Mouse (Mus musculus) A20 (cell line): ENCODE results near the gene Mpdu1.

ENCODE experiments used
- DNase-seq: peaks from one replicate; pipeline ENCODE4 v3.0.0-alpha.2; 2011; ENCODE audit warnings: low read depth, low spot score

Mpdu1 gene

DNA sequence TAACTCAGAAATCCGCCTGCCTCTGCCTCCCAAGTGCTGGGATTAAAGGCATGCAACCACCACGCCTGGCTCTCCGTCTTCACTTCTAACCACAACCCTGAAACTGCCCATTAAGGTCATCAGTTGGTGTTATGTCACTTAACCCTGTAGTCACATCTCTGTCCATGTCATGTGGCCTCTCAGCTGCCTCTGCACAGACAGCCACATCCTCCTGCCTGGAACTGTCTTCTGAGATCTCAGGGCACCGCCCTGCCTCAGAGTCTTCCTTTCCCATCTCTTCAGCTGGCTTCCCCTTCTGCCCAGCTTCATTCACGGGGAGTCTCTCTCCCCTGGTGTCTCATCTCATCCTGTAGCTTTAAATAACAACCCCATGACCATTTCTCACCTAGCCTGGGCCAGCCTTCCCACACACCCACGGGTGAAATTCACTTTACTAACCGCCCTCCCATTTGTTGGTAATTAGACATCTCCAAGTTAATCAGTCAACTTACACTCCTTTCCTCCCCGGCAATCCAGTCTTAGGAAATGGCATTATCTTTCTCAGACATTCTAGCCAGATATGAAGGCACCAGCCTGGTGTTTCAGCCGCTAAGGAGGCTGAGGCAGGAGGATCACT lies 29.9 kb upstream of the Mpdu1 start:
- no peak for DNase-seq

DNA sequence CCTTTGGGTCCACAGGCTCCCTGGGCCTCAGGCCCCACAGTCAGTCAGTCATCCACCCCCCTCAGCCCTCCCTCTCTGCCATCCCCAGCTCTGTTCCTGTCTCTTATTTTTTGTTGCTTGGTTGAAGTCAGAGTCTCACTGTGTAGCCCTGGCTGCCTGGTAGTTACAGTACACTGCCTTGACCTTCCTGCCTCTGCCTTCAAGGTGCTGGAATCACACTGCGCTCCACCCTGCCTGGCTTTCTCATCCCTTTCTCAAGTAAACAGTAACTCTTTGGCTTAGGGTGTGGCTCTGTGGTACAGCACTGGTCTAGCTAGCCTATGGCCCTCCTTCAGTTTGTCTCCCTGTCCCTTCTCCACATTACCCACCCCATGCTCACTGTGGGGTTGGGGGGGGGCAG lies 27.4 kb upstream of the Mpdu1 start:
- no peak for DNase-seq

DNA sequence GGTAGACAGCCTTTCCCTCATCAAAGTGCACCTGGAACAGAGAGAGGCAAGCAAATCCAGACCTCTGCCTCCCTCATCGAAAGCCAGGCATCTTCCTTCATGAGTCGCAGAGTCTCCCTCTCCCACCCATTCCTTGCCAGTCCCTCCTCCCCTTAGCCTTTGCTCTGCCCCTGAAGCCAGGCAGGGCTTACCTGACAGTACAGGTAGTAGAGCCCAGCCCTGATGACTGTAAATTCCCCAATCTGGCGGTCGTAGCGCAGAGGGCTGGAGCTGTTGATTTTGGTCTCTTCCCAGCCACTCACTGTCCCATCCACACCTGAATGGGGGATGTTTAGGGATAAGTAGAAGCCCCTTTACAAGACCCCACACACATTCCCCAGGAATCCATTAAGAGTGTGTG lies 24.6 kb upstream of the Mpdu1 start:
- DNase-seq: no peak

DNA sequence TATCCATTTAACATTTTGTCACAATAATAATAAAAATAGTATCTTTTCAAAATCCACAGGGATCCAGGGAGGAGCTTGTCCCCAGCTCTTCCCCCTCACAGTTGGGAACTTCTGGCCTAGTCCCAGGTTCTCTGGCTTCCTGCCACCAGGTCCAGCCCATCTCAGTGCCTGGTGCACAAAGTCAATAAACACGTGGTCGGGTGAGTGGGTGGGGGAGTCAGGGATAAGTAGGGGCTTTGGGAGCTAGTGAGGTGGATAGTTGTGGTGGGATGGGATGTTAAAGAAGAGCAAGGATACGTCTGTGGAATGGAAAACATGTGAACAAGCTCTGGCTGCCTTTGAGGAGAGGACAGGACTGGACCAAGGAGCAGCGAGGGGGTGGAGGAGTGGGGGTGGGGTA lies 23.9 kb upstream of the Mpdu1 start:
- no peak for DNase-seq

DNA sequence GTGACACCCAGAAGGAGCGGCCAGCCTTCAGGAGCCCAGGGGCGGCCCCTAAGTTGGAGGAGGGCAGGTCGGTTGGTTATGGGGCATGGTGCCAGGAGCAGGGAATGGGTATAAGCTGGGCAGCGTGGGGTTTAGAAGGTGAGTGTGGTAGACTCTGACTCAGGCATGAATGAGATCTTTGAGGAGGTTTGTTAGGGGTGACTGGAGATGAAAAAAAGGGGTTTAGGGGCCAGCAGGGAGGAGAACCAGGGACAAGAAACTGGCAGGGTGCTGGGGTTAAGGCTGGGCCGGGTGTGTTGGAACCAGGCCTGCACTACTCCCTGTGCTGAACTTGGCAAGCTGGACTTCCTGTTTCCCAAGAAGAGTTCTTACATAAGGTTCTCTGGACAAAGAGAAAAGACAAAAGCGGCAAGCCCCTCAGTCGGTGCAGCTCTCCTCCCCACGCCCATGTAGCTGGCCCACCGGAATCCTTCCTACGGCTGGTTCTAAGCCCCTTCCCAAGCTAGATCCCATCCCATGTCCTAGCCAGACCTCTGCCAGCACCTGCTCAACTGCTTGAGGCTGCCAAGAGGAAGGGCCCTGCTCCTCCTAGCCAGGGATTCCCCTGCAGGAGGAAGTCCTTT lies 23.2 kb upstream of the Mpdu1 start, which contains the start of gene Tnfsf13:
Gene Tnfsf13, minus strand, starts transcription at position 259 of the 623 bp plus-strand sequence.
- no peak for DNase-seq

DNA sequence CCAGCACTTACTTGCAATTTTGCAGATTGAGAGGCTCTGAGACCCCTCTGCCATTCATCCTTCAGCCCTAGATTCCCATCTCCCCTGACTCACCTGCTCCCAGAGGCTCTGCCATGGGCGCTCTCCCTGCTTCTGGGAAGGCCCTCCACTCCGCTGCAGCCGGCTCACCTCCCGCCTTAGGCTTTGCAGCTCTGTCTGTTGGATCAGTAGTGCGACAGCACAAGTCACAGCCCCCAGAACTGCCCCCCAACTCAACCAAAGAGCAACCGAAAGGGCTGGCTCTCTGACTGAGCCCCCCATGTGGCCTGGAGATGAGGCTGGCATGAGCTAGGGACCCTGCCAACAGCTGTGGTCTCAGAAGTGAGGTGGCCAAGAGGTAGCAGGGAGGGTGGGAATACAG lies 22.5 kb upstream of the Mpdu1 start:
- no peak for DNase-seq

DNA sequence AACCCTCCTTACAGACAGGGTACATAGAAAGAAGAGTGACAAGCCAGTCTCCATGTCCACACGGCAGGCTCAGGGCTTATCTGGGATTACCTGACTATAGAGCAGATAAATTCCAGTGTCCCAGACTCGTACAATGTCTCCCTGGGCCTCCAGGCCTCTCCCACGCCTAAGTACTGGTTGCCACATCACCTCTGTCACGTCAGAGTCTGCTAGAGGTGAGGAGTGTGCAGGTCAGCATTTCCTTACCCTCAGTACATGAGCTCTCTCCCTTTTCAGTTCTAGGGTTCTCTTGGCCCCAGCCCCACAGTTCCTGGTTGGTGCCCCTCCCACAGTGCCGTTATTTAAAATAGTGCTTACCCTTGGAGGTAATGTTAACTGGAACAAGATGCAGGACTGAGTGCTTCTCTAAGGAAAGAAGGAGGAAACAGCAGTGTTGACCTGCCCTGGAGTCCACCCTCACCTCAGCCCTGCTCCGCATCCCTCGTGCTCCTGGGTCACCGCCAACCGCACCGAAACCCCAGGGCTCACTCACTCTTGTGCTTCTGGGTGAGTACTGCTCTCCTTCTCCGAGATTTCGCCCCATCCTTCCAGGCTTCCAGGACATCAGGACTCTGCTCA lies 21.8 kb upstream of the Mpdu1 start:
- no peak for DNase-seq

DNA sequence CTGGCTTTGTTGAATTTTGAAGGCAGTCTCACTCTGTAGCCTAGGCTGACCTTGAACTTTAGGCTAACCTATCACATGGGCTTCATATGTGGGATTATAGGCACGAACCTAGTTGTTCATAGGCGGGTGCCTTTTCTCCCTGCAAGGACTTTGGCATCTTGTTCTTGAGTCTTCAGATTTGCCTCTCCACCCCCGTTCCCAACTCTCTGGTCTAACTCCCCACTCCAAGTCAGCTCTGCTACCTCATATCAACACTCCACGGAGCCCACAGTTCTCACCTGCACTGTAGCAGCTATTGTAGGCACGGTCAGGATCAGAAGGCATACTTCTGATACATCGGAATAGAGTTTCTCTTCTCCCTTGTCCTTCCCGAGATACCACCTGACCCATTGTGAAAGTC lies 21.1 kb upstream of the Mpdu1 start:
- no peak for DNase-seq

DNA sequence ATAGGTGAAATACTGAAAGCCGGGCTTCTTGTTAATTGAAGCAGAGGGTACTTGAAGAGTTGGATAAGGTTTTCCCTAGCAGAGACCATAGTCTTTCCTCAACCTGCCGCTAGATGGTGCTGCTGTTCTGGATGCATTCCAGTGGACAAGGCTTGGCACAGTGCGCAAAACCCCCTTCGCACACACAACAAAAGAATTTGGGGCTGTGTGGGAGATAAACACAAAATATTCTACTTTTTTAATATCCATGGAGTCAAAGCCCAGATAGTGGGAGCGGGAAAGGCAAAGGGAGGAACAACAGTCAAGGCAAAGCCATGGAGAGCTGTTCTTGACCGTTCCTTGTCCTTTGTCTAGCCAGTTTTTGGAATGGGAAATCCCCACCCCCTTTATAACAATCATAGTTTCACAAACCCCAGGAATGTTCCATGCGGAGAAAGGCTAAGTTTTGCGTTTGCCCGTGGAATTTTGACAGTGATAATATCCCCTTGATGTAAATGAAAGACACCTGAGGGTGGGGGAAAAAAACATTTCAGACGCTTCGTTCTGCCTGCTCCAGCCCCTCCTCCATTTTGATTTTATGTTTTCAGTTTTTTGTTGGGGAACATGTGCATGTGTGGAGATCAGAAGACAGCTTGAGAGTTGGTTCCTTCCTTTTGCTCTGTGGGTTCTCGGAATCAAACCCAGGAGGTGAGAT lies 20.5 kb upstream of the Mpdu1 start:
- peak; percentile 88 for DNase-seq

DNA sequence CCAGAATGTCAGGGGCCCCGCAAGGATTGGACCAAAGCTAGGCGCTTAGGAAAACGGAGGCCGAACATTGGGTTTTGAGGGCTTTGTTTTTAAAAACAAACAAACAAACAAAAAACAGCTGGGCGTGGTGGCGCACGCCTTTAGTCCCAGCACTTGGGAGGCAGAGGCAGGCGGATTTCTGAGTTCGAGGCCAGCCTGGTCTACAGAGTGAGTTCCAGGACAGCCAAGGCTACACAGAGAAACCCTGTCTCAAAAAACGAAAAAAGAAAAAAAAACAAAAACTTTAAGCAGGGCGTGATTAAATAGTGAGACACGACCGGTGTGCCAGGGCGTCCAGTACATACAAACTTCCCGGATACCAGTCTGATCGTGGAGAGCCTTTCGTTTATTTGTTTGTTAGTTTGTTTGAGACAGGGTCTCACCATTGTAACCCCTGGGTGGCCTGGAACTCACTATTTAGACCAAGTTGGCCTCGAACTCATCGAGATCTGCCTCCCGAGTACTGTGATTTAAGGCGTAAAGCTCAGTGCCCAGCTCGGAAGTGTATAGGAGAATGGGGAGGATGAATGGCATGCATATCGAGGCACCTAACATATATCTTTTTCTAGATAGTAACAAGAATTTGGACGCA lies 19.9 kb upstream of the Mpdu1 start:
- no peak for DNase-seq

DNA sequence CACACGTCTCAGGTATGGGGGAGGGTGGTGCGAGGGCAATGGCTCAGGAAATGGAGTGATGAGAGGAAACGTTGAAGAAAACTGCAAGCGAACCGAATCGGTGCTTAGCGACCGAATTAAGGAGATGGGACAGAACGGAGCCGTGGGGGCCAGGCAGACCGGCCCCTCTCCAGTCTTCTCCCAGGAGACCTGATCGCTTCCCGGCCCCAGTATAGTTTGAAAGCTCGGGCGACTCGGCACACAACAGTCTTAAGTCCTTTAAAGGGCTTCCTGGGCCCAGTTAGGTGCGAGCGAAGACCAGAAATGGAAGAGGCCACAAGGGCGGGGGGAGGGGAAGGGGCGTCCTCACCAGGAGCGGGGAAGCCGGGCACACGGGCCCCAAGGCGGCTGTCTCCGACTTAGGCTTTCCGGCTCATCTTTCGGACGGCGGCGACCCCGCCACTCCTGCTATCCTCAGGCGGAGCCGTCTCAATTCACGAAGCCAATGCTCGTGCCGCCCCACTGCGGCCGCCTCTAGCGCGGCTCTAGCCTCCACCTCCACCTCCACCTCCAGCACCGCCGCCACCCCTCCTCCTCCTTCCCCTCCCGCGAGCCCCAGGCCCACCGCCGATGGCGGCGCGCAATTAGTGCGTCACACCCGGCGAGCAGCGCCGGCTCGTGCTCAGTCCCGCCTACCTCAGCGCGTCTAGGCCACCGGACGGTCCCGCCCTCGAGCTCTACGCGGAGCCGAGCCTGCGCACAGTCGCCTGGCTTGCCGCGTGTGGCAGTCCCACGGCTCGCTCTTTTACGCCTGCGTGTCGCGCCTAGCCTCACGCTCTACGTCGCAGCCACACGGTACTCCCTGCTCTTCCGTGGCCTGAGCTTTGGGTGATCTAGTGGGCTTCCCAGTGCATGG lies 19.1 kb upstream of the Mpdu1 start, which contains the start of gene Senp3:
Gene Senp3, minus strand, starts transcription at position 771 of the 895 bp plus-strand sequence.
- DNase-seq: peak; percentile 98

DNA sequence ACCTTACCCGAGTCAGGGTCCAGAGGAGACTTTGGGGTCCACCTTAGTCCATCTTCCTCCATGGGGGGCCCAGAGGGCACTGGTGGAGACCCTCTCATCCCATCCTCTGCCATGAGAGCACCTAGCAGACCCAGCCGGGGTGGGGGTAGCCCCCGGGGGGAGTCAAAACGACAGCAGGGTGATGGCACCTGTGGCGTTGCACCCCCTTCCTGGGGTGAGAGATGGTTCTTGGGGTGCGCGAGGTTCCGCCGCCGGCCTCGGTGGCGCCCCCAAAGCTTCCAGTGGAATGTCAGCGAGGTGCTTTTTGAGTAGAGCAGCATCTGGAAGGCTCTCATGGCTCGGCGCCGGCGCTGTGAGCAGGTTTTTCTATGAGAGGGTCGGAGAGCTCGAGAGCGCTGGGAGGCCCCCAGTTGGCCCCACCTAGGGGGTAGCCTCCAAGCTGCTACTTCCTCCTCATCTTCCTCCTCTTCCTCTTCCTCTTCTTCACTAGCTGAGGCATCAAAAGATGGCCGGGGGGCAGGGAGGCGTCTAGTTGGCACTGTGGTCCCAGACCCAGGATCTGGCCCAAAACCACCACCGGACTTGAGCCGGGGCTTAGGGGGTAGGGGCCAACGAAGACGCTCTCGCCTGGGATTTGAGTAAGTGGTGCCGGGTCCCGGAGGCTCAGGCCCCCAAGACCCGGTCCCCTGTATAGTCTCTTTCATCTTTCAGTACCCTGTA lies 17.9 kb upstream of the Mpdu1 start:
- no peak for DNase-seq

DNA sequence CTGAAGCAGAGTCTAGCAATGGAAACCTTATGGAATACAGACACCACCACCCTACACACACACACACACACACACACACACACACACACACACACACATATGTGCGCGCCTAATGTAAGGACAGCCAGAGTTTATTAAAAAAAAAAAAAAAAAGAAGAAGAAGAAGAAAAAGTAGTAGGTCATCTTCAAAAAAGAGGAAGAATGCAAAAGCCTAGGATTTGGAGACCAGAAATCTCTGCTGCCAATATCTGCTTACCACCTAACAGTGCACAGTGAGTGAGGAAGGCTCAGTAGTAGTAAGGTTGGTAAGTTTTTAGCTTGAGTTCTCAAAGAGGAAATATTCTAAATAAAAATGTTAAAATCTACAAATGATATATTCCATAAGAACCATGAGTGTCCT lies 16.7 kb upstream of the Mpdu1 start:
- DNase-seq: no peak

DNA sequence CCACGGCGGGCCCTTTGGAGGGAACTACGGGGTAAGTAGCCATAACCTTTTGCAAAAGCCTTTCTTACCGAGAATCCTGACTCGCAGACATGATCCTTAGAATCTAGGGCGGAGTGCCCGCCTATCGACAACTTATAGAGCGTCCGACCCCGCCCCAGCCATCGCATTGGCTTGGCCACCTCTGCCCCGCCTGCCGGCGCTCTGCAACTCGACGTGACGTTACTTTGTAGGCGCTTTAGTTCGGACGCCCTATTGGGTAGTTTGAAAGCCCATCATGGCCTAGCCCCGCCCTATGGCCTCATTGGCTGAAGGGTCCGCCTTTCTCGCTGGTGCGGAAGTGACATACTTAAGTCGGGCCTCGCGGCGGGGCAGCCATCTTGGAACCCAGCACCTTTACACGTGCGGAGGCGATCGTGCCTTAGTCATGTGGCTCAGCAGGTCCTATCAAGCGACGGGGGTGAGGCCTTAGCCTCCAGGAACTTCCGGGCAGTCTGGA lies 9.8 kb upstream of the Mpdu1 start, which contains the start of gene Eif4a1:
Gene Eif4a1, minus strand, starts transcription at position 213 of the 496 bp plus-strand sequence.
- peak; percentile 100 for DNase-seq

DNA sequence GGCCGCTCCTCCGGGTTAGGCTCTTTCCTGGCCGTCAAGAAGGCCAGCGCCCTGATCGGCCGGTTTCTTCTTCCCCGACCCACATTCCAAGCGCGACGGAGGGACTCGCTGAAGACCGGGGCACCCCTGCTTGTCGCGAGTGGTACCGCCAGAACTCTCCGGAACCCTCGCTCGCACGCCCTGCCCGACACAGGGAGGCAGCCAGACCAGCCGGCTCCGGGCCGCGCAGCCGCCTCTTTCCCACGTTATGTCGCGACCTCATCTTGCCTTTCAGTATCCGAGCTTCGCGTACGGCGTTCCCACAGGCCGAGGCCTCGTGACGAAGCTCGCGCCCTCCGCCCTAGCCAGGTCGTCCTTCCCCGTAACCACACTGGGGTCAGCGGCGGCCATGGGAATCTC lies 9.3 kb upstream of the Mpdu1 start:
- no peak for DNase-seq

DNA sequence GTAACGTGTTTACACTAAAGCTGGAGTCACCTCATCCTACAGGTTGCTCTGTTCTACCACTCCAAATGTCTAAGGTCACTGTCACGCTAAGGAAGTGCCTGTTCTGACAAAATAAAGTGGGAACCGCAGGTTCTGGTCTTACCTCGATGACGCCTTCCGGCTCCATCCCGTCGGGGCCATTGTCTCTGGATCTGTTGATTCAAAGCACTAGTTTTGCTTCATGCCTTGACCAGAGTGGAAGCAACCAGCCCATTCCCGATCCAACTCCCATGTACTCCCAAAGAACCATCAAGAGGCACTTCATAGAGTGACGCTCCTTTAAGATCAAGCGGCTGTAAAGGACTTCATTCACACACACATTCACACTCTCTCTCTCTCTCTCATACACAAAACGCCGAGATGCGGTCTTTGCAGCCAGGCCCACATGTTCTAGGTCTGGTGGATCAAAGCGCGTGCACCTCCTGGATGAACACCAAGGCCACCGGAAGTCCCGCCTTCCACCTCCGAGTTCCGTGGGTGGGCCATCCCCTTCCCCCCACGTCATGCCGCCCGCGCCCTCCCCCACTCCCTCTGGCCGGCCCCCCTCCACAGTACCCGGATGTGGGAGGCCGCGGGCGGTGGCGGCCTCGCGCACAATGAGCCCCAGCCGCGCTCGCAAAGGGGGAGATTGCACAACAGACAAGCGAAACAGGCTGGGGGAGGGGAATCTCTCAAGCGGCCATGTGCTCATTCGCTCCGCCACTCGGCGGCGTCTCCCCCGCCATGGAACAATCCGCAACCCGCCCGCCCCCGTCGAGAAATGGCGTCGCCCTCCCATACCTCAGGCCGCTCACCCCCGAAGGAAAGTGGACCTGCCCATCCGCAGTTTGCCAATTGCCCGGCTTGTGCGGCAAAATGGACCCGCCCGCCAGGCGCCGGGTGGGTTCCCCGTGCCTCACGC lies 8.6 kb upstream of the Mpdu1 start:
- peak; percentile 93 for DNase-seq

DNA sequence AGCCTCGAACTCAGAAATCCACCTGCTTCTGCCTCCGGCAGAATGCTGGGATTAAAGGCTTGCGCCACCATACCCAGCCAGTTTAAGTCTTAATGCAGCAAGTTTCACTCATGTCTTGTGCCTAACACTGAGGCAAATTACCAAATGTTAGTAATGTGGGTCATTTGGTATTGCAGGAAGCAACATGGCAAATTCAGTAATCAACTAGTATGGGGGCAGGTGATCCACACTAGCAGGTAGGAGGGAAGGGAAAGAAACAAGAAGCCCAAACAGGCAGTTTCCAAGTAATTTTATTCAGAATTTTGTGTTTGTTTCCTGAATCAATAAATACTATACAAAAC lies 4.2 kb upstream of the Mpdu1 start:
- DNase-seq: no peak

DNA sequence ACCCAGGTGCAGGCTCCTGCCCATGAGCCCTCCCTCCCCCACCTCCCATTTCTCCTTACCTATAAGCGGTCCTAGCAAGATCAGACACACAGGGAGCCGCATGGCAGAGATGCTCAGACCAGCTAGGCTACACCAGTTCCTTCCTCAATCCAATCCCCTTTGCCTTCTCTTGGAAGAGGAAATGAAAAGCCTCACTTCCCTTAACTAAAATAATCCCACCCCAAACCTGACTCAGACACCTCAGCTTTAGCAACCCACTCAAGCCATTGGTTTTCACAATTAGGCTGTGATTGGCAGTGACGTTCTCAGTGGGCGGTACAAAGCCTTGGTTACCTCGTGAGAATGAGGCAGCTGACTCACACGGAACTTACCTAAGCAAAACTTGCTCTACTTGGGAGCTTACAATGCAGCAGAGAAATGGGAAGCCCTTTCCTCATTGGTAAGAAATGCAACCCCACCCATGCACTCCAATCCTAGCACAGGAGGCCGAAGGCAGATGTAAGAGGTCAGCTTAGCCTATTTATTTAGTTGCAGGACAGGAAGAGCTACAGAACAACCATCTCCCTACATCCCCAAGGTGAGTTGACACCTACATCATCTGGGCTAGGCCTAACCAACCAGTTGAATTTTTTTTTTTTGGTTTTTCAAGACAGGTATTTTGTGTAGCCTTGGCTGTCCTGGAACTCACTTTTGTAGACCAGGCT lies 3.7 kb upstream of the Mpdu1 start, which contains the start of gene Cd68:
Gene Cd68, minus strand, starts transcription at position 193 of the 704 bp plus-strand sequence.
- DNase-seq: peak; percentile 92
